Mouse (Mus musculus) natural killer cell, adult 2 months (primary cell): ENCODE results near the gene Lrrc4b.

ENCODE experiments used
- DNase-seq, 2 experiments: peaks; one replicate each; pipeline ENCODE4 v3.0.0; 2022; ENCODE audit warnings: low spot score in 2 of 2

Gene Lrrc4b

GRCm38 (mm10) chr7:44464511-44464910, 35.7 kb downstream of the Lrrc4b start:
- DNase-seq, result no peak

- no peak for DNase-seq
Measured at GRCm38 (mm10) chr7:44465111-44465510, 36.3 kb downstream of the Lrrc4b start, which contains the start of gene Aspdh. Aspdh (plus strand) TSS chr7:44465391.

GRCm38 (mm10) chr7:44466006-44466887, 37.4 kb downstream of the Lrrc4b start:
- DNase-seq, result no peak

GRCm38 (mm10) chr7:44466888-44467311, 38.1 kb downstream of the Lrrc4b start:
- no peak for DNase-seq

GRCm38 (mm10) chr7:44467811-44468411, 39.1 kb downstream of the Lrrc4b start, which contains the start of gene Josd2:
Josd2 (plus strand) TSS chr7:44467980.
- DNase-seq, result peak; percentile 90 to 94

GRCm38 (mm10) chr7:44468644-44469285, 39.9 kb downstream of the Lrrc4b start:
- no peak for DNase-seq

- no peak for DNase-seq
Measured at GRCm38 (mm10) chr7:44469677-44470675, 41.2 kb downstream of the Lrrc4b start.

GRCm38 (mm10) chr7:44470696-44471612, 42.1 kb downstream of the Lrrc4b start:
- no peak for DNase-seq

- DNase-seq, result no peak
Measured at GRCm38 (mm10) chr7:44471880-44472557, 43.2 kb downstream of the Lrrc4b start.

- DNase-seq, result no peak
Measured at GRCm38 (mm10) chr7:44472558-44472885, 43.7 kb downstream of the Lrrc4b start.

GRCm38 (mm10) chr7:44472961-44473646, 44.3 kb downstream of the Lrrc4b start:
- DNase-seq, result no peak

GRCm38 (mm10) chr7:44474419-44474818, 45.6 kb downstream of the Lrrc4b start:
- no peak for DNase-seq

GRCm38 (mm10) chr7:44475046-44475614, 46.3 kb downstream of the Lrrc4b start:
- no peak for DNase-seq

- no peak for DNase-seq
Measured at GRCm38 (mm10) chr7:44482836-44483435, 54.1 kb downstream of the Lrrc4b start.

- DNase-seq, result no peak
Measured at GRCm38 (mm10) chr7:44484109-44484508, 55.3 kb downstream of the Lrrc4b start.

- peak; percentile 48 to 70 for DNase-seq
Measured at GRCm38 (mm10) chr7:44484841-44485571, 56.2 kb downstream of the Lrrc4b start.

- no peak for DNase-seq
Measured at GRCm38 (mm10) chr7:44485572-44486195, 56.9 kb downstream of the Lrrc4b start.
